Mouse (Mus musculus): ENCODE measurements around the gene H2al2a. TPM values are rescaled to one million over a fixed set of nuclear protein-coding genes. Genes with fewer than 3 reads are reported as not detected.

H2al2a gene
- polyA plus RNA-seq (2015; fragmentation: Nextera tagmentation; extraction: Ambion mirVana) = not detected in 2 replicates

- Histone ChIP-seq H3K9me3 (ENCODE audit: control insufficient read depth, low read length) (no peaks in the 10 kb centered on the region; the same call in 1 of the 2 replicates), H3K4me3 (ENCODE audit: low read length) (no peak within 1 kb of the TSS), H3K36me3 (ENCODE audit: control insufficient read depth, insufficient read depth, low read length) (no peaks in the 10 kb centered on the region), H3K27me3 (replicated peaks; ENCODE audit: control insufficient read depth, insufficient read depth, low read length) (no peaks in the 10 kb centered on the region), H3K4me1 (ENCODE audit: control insufficient read depth, insufficient read depth, low read depth, low read length) (no peaks in the 10 kb centered on the region), H3K27ac (ENCODE audit: low read depth, low read length) (no peak within 1 kb of the TSS), H3K9ac (ENCODE audit: low read depth, low read length) (no peak within 1 kb of the TSS), H3K4me2 (ENCODE audit: low read length) (no peak within 1 kb of the TSS)
- ATAC-seq = no peak
These were observed at the start of gene H2al2a for GRCm38 (mm10) chr2:17996858-17997257. TSS of gene H2al2a (minus strand) at chr2:17996958.

- H3K36me3 ChIP-seq (ENCODE audit: control insufficient read depth, insufficient read depth, low read length) = no peaks in the 10 kb centered on the region
- no peak for ATAC-seq
- 0% methylated on average over 4 of the region's 4 CpGs for WGBS
These were observed 49.4 kb upstream of the H2al2a start for GRCm38 (mm10) chr2:18046186-18046585.

GRCm38 (mm10) chr2:18045781-18046181 lies 49.0 kb upstream of the H2al2a start:
- 3% methylated on average over 6 of the region's 6 CpGs for WGBS
- peak overlapping the region; percentile 88 for H3K4me3 ChIP-seq (ENCODE audit: low read length)
- H3K27me3 ChIP-seq (replicated peaks; ENCODE audit: control insufficient read depth, insufficient read depth, low read length) = no peaks in the 10 kb centered on the region
- peak overlapping the region; percentile 99 for H3K9ac ChIP-seq (ENCODE audit: low read depth, low read length)
- H3K9me3 ChIP-seq (ENCODE audit: control insufficient read depth, low read length) = no peaks in the 10 kb centered on the region
- H3K36me3 ChIP-seq (ENCODE audit: control insufficient read depth, insufficient read depth, low read length) = no peaks in the 10 kb centered on the region
- H3K4me2 ChIP-seq (ENCODE audit: low read length) = peak overlapping the region; percentile 70
- ATAC-seq = no peak
- H3K27ac ChIP-seq (ENCODE audit: low read depth, low read length) = peak overlapping the region; percentile 99; the same call in 1 of the 2 replicates
- H3K4me1 ChIP-seq (ENCODE audit: control insufficient read depth, insufficient read depth, low read depth, low read length) = peaks cover 25% of the 10 kb centered on the region

More at GRCm38 (mm10) chr2:18046186-18046585, 49.4 kb upstream of the H2al2a start:
- peak overlapping the region; percentile 99 for H3K27ac ChIP-seq (ENCODE audit: low read depth, low read length)
- H3K9ac ChIP-seq (ENCODE audit: low read depth, low read length) = peak overlapping the region; percentile 99
- H3K4me2 ChIP-seq (ENCODE audit: low read length) = peak overlapping the region; percentile 70
- peaks cover 21% of the 10 kb centered on the region for H3K4me1 ChIP-seq (ENCODE audit: control insufficient read depth, insufficient read depth, low read depth, low read length)
- H3K4me3 ChIP-seq (ENCODE audit: low read length) = peak overlapping the region; percentile 88
- no peaks in the 10 kb centered on the region for H3K27me3 ChIP-seq (replicated peaks; ENCODE audit: control insufficient read depth, insufficient read depth, low read length)
- no peaks in the 10 kb centered on the region for H3K9me3 ChIP-seq (ENCODE audit: control insufficient read depth, low read length)

GRCm38 (mm10) chr2:18045143-18045780 lies 48.5 kb upstream of the H2al2a start:
- no peaks in the 10 kb centered on the region for H3K27me3 ChIP-seq (replicated peaks; ENCODE audit: control insufficient read depth, insufficient read depth, low read length)
- ATAC-seq = no peak
- 6% methylated on average over 7 of the region's 7 CpGs for WGBS
- H3K4me2 ChIP-seq (ENCODE audit: low read length) = peak overlapping the region; percentile 70
- H3K27ac ChIP-seq (ENCODE audit: low read depth, low read length) = peak overlapping the region; percentile 99; the same call in 1 of the 2 replicates
- peak overlapping the region; percentile 99 for H3K9ac ChIP-seq (ENCODE audit: low read depth, low read length)
- H3K4me1 ChIP-seq (ENCODE audit: control insufficient read depth, insufficient read depth, low read depth, low read length) = peaks cover 29% of the 10 kb centered on the region
- peak overlapping the region; percentile 88 for H3K4me3 ChIP-seq (ENCODE audit: low read length)
- H3K9me3 ChIP-seq (ENCODE audit: control insufficient read depth, low read length) = no peaks in the 10 kb centered on the region
- H3K36me3 ChIP-seq (ENCODE audit: control insufficient read depth, insufficient read depth, low read length) = no peaks in the 10 kb centered on the region

DNA sequence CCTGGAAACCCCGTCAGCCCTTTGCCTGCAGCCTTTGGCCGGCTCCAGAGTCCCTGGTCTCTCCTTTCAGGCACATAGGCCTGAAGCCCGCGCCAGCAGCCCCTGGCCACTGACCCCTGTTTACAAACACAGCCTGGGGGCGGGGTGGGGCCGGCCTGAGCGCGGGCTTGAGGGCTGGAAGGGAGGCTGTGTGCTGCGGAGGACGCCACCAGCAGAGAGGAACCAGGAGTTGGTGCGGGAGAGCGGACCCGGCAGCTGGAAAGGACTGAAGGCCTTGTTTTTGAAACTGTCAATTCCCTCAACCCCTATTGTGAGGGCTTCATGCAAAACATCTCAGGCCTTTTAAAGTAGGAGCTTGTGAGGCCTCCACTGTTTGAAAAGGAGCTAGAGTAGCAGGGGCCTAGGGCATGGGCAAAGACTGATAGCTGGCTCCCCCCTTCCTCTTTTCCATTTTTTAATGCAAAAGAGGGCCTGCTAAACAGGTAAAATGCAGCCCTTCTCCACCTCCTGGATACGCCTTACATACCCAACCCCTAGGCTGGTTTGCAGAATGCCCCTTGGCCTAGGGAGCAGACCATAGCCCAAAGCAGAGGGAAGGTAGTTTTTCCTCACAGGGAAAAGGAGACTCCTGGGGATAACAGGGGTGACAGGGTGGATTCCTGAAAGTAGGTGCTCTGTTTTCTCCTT lies 44.6 kb upstream of the H2al2a start:
- Histone ChIP-seq H3K27me3 (replicated peaks; ENCODE audit: control insufficient read depth, insufficient read depth, low read length) (no peaks in the 10 kb centered on the region), H3K27ac (ENCODE audit: low read depth, low read length) (peak overlapping the region; percentile 76), H3K4me2 (ENCODE audit: low read length) (peak overlapping the region; percentile 68), H3K4me1 (ENCODE audit: control insufficient read depth, insufficient read depth, low read depth, low read length) (peaks cover 29% of the 10 kb centered on the region), H3K36me3 (ENCODE audit: control insufficient read depth, insufficient read depth, low read length) (no peaks in the 10 kb centered on the region), H3K4me3 (ENCODE audit: low read length) (peak overlapping the region; percentile 17), H3K9me3 (ENCODE audit: control insufficient read depth, low read length) (no peaks in the 10 kb centered on the region), H3K9ac (ENCODE audit: low read depth, low read length) (peak overlapping the region; percentile 66)
- peak; percentile 84 for ATAC-seq
- 4% methylated on average over 14 of the region's 14 CpGs for WGBS

DNA sequence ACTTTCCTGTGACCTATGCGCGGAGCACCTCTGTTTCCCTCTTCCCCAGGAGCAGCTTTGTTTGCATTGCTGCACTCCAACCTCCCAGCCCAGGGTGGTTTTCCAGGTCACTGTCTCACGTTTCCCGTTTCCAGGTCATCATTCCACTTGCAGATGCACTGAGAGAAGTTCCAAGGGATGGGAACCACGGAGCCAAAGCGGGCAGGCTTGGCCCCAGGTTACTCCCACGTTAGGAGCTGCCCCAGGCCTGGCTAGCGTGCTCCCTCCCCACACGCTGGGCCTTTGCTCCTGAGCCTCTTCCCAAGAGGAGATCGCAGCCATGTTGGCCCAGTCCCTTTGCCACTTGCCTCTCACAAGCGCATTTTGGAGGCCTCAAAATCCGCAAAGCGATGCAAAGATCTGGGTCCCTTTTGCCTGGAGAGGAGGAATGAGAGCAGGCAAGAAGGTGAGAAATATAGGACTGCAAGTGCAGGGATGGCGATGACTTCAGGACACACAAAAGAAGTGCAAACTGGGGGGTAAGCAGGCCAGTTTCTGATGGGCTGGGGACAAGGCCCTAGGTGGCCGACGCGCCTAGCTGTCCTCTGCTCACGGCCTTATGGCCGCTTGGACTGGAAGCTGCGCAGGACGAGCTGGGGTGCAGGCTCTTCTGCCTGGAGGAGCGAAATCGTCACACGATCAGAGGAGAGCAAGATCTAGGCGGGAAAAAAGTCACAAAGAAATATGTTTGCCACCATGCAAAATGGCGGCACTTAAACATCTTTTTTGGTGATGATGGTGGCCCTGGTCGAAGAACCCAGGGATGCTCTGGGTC lies 43.8 kb upstream of the H2al2a start:
- WGBS = 16% methylated on average over 27 of the region's 27 CpGs
- Histone ChIP-seq H3K9ac (ENCODE audit: low read depth, low read length) (peak overlapping the region; percentile 66), H3K4me1 (ENCODE audit: control insufficient read depth, insufficient read depth, low read depth, low read length) (peaks cover 29% of the 10 kb centered on the region), H3K4me2 (ENCODE audit: low read length) (peak overlapping the region; percentile 68), H3K9me3 (ENCODE audit: control insufficient read depth, low read length) (no peaks in the 10 kb centered on the region), H3K27me3 (replicated peaks; ENCODE audit: control insufficient read depth, insufficient read depth, low read length) (no peaks in the 10 kb centered on the region), H3K27ac (ENCODE audit: low read depth, low read length) (peak overlapping the region; percentile 76), H3K36me3 (ENCODE audit: control insufficient read depth, insufficient read depth, low read length) (no peaks in the 10 kb centered on the region), H3K4me3 (ENCODE audit: low read length) (peak overlapping the region; percentile 17)
- ATAC-seq = peak; percentile 53; the same call in 1 of the 2 replicates

GRCm38 (mm10) chr2:18039566-18040290 lies 43.0 kb upstream of the H2al2a start:
- peak; percentile 60 for ATAC-seq
- Histone ChIP-seq H3K4me3 (ENCODE audit: low read length) (peak overlapping the region; percentile 32), H3K36me3 (ENCODE audit: control insufficient read depth, insufficient read depth, low read length) (no peaks in the 10 kb centered on the region), H3K4me1 (ENCODE audit: control insufficient read depth, insufficient read depth, low read depth, low read length) (peaks cover 29% of the 10 kb centered on the region), H3K27ac (ENCODE audit: low read depth, low read length) (peak overlapping the region; percentile 65), H3K27me3 (replicated peaks; ENCODE audit: control insufficient read depth, insufficient read depth, low read length) (no peaks in the 10 kb centered on the region), H3K9ac (ENCODE audit: low read depth, low read length) (peak overlapping the region; percentile 70), H3K9me3 (ENCODE audit: control insufficient read depth, low read length) (no peaks in the 10 kb centered on the region), H3K4me2 (ENCODE audit: low read length) (peak overlapping the region; percentile 68)
- 4% methylated on average over 44 of the region's 46 CpGs for WGBS

GRCm38 (mm10) chr2:18038895-18039371 lies 42.2 kb upstream of the H2al2a start:
- Histone ChIP-seq H3K27ac (ENCODE audit: low read depth, low read length) (no peak overlapping the region), H3K4me1 (ENCODE audit: control insufficient read depth, insufficient read depth, low read depth, low read length) (peaks cover 26% of the 10 kb centered on the region), H3K36me3 (ENCODE audit: control insufficient read depth, insufficient read depth, low read length) (no peaks in the 10 kb centered on the region), H3K9me3 (ENCODE audit: control insufficient read depth, low read length) (no peaks in the 10 kb centered on the region), H3K4me3 (ENCODE audit: low read length) (no peak overlapping the region), H3K27me3 (replicated peaks; ENCODE audit: control insufficient read depth, insufficient read depth, low read length) (no peaks in the 10 kb centered on the region), H3K4me2 (ENCODE audit: low read length) (peak overlapping the region; percentile 68), H3K9ac (ENCODE audit: low read depth, low read length) (peak overlapping the region; percentile 70)
- WGBS = 42% methylated on average over 10 of the region's 10 CpGs
- no peak for ATAC-seq
